Mouse (Mus musculus) kidney, adult 2 months (tissue): ENCODE measurements around the gene Glipr1.

Source experiments
- CTCF ChIP-seq: fragments of 200-500 bp; conservative IDR thresholded peaks from 2 replicates; pipeline ENCODE4 v1.5.1; 2011; ENCODE audit warnings: low read depth, mild to moderate bottlenecking, control low read depth, low read length, moderate library complexity, mixed read lengths; ENCODE audit not compliant: insufficient read depth, insufficient read length
- POLR2A ChIP-seq: fragments of 200-500 bp; IDR thresholded peaks from one replicate; pipeline ENCODE4 v1.6.1; 2011; ENCODE audit warnings: low read depth, low read length, control low read depth

DNA sequence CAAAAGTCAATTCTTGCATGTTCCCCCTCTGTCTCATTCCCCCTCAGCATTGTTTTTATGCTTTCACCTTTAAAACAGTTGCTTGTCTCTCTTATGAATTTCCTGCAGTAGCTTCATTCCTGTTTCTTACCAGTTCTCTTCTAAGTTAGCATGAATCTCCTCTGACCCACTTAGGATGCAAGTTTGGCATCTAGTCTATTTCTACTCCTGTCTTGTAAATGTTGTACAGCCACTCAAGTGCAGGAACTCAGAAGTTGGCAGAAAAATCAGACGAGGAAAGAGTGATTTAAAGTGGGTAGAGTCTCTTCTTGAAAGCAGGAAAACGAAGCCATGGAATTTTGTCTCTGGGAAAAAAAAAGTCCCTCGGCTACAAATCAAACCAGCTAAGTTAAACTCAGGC, 56.9 kb downstream of the Glipr1 start:
- no peak for TF ChIP-seq CTCF
- TF ChIP-seq POLR2A = no peak
